Mouse (Mus musculus) heart, adult 2 months (tissue): ENCODE results near the gene Rgs2. TPM values are rescaled to one million over a fixed set of nuclear protein-coding genes. Genes with fewer than 3 reads are reported as not detected.
A peak's percentile ranks its signal among the peaks of the same experiment; 100 is the strongest.

Source experiments
- DNase-seq, 2 experiments: peaks; one replicate each; pipeline ENCODE4 v3.0.0; 2021
- H3K27ac ChIP-seq: fragments of 200-600 bp; 2 replicates; pipeline ENCODE4 v1.8.1; 2022
- H3K27me3 ChIP-seq: fragments of 200-500 bp; 2 replicates; pipeline ENCODE4 v1.6.1; 2012; ENCODE audit warnings: mild to moderate bottlenecking, low read length, inconsistent platforms, mixed read lengths; ENCODE audit not compliant: control insufficient read depth, insufficient read depth
- H3K36me3 ChIP-seq: fragments of 200-500 bp; 2 replicates; pipeline ENCODE4 v1.6.1; 2012; ENCODE audit warnings: low read length, inconsistent platforms; ENCODE audit not compliant: control insufficient read depth, insufficient read depth
- H3K4me1 ChIP-seq: fragments of 200-500 bp; 2 replicates; pipeline ENCODE4 v1.6.1; 2011; ENCODE audit warnings: low read length; ENCODE audit not compliant: control insufficient read depth, insufficient read depth
- H3K4me3 ChIP-seq: fragments of 200-600 bp; 2 replicates; pipeline ENCODE4 v1.8.1; 2022
- H3K79me2 ChIP-seq: fragments of 200-500 bp; replicated peaks from 2 replicates; pipeline ENCODE4 v1.6.1; 2012; ENCODE audit warnings: mild to moderate bottlenecking, inconsistent platforms, low read length, moderate library complexity, mixed read lengths; ENCODE audit not compliant: control insufficient read depth, insufficient read depth
- H3K9ac ChIP-seq: fragments of 200-500 bp; 2 replicates; pipeline ENCODE4 v1.6.1; 2012; ENCODE audit warnings: low read depth, mild to moderate bottlenecking, control low read depth, inconsistent platforms, low read length, mixed read lengths
- CTCF ChIP-seq: fragments of 200-600 bp; IDR thresholded peaks from 2 replicates; pipeline ENCODE4 v1.8.1; 2022; ENCODE audit warnings: antibody characterized with exemption, mild to moderate bottlenecking, moderate library complexity
- EP300 ChIP-seq: fragments of 200-500 bp; IDR thresholded peaks from 2 replicates; pipeline ENCODE4 v1.6.1; 2011; ENCODE audit warnings: low read depth, low read length, control low read depth; ENCODE audit not compliant: insufficient read depth
- POLR2A ChIP-seq: fragments of 200-500 bp; IDR thresholded peaks from 2 replicates; pipeline ENCODE4 v1.6.1; 2011; ENCODE audit warnings: mild to moderate bottlenecking, low read depth, low read length, control low read depth; ENCODE audit not compliant: insufficient read depth
- WGBS: fragments of 180-500 bp; shearing (Covaris S2); methylation state at CpG from one replicate; pipeline ENCODE4 v1.1.7; 2018; 5-methylcytosine and 5-hydroxymethylcytosine counted together
- intact Hi-C: fragments of 180-260 bp; cut with DNase I; formaldehyde crosslinking; loops from one replicate; pipeline ENCODE4 v1.15.1; 2025
- long read RNA-seq: library from polyadenylated mRNA; stranded (forward); transcript quantifications from one replicate; pipeline ENCODE4 v2.0.0, GENCODE M21; 2021
- polyA plus RNA-seq: library from polyadenylated mRNA; depleted of rRNA; stranded (reverse); fragments of >200 nt; gene quantifications from 2 replicates; pipeline ENCODE4 v1.2.3, GENCODE M21; 2012; rRNA removed
- total RNA-seq, 2 experiments: library from RNA; stranded (reverse); gene quantifications; 2 replicates each; pipeline ENCODE4 v1.2.3; 2021

Gene Rgs2
- total RNA-seq, result 10 to 100 TPM; 43.7 to 59.2 TPM
- 7.7 and 18.4 TPM in 2 replicates for polyA plus RNA-seq
- long read RNA-seq, partial matches to known transcripts, result 0 of 9 reads
- long read RNA-seq, other reads (novel, unspliced or antisense), result 5 of 9 reads

DNA sequence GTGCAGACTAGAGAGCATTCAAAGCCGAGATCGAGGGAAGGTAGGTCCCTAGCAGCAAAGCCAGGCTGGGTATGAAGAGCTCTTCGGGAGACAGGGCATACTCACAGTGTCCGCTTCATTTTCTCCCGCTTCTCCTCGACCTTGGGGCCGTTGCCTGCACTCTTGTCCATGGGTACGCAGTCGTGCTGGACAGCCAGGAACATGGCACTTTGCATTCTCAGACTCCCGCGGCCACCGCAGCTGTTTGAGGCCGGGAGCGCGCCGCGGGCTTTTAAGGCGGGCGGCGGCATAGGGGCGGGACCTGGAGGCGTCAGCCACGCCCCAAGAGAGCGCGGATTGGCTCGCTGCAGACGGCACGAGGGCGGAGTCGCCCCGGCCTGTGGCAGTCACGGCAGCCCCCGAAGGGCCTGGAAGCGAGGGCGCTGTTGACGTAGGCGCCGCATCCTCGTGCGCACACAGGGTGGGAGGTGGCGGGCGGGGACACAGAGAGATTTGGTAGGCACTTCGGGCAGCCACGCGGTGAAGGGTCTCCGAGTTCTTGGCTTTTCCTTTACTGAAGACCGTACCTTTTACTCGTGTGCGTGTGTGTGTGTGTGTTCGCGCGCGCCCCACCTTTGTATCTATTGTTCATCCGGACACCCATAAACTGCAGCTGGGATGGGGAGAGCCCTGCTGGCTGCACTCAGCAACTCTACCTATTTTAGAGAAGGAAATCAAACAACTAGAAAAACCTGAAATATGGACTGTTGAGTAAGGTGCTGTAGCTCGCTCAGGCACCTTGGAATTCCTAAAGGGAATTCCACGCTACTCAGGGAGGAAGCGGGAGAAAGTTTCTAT, at the start of gene Rgs2:
Gene Rgs2, minus strand, starts transcription at position 258 of the 837 bp plus-strand sequence.
- Histone ChIP-seq H3K4me1 (no peaks in the 10 kb centered on the region), H3K9ac (peak within 1 kb of the TSS; percentile 77), H3K27me3 (no peaks in the 10 kb centered on the region), H3K27ac (peak within 1 kb of the TSS; percentile 88), H3K36me3 (peaks cover 20% of the 10 kb centered on the region), H3K4me3 (peak within 1 kb of the TSS; percentile 49), H3K79me2 (no peaks in the 10 kb centered on the region)
- under 1% methylated on average over 57 of the region's 57 CpGs for WGBS
- intact Hi-C loops, result loop anchor here (1.0 to 10.0 kb wide), 3 partner anchors 51 to 191 kb away; no protein-coding TSS in a partner anchor
- TF ChIP-seq CTCF (peak; percentile 31), POLR2A (peak; percentile 99), EP300 (no peak)
- peak; percentile 97 to 99 for DNase-seq

DNA sequence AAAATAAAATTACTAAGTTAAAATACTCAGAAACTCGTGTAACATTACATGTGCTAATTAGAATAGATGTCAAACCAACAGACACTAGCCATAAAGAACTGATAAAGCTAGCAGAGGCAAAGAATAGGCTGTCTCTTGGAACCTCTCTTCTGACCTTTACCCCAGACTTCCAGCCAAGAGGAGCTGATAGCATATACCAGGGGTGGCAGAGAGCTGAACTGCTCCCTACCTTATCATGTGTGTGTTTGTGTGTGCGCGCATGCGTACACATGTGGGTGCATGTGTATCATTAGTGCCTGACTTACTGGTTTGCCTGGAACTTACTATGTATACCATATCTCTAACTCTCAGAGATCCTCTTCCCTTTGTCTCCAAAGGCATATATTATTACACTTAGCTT, 49.4 kb upstream of the Rgs2 start:
- peak in 1 of 2 experiments; percentile 21 for DNase-seq
- Histone ChIP-seq H3K36me3 (no peaks in the 10 kb centered on the region), H3K4me1 (no peaks in the 10 kb centered on the region; the same call in 1 of the 2 replicates), H3K4me3 (no peak overlapping the region), H3K9ac (no peak overlapping the region), H3K27ac (no peak overlapping the region), H3K27me3 (no peaks in the 10 kb centered on the region), H3K79me2 (no peaks in the 10 kb centered on the region)
- 56% methylated on average over 4 of the region's 4 CpGs for WGBS
- intact Hi-C loops, result no loop called here
- 0 out of 2 replicates have a peak, but pooled peaks have one; percentile 41 for TF ChIP-seq EP300
- no peak for TF ChIP-seq CTCF

- no peak overlapping the region for H3K4me3 ChIP-seq
- H3K4me1 ChIP-seq, result no peaks in the 10 kb centered on the region
- H3K9ac ChIP-seq, result no peak overlapping the region
- intact Hi-C loops, result no loop called here
- no peaks in the 10 kb centered on the region for H3K27me3 ChIP-seq
- no peak for DNase-seq
- H3K79me2 ChIP-seq, result no peaks in the 10 kb centered on the region
- 99% methylated on average over 2 of the region's 2 CpGs for WGBS
- TF ChIP-seq POLR2A (no peak), CTCF (no peak), EP300 (no peak)
- no peak overlapping the region for H3K27ac ChIP-seq
- no peaks in the 10 kb centered on the region for H3K36me3 ChIP-seq
Measured at GRCm38 (mm10) chr1:144041826-144042225, 37.9 kb upstream of the Rgs2 start.

- intact Hi-C loops, result no loop called here
- Histone ChIP-seq H3K4me3 (no peak overlapping the region), H3K79me2 (no peaks in the 10 kb centered on the region), H3K9ac (no peak overlapping the region), H3K27me3 (no peaks in the 10 kb centered on the region), H3K27ac (no peak overlapping the region), H3K4me1 (no peaks in the 10 kb centered on the region), H3K36me3 (no peaks in the 10 kb centered on the region)
- DNase-seq, result no peak
- WGBS, result 56% methylated on average over 1 of the region's 1 CpGs
- TF ChIP-seq EP300, result no peak
- no peak for TF ChIP-seq POLR2A
- no peak for TF ChIP-seq CTCF
Measured at GRCm38 (mm10) chr1:144033498-144033897, 29.5 kb upstream of the Rgs2 start.

GRCm38 (mm10) chr1:144030499-144030898, 26.5 kb upstream of the Rgs2 start:
- H3K36me3 ChIP-seq, result no peaks in the 10 kb centered on the region
- no peaks in the 10 kb centered on the region for H3K79me2 ChIP-seq
- no peaks in the 10 kb centered on the region for H3K4me1 ChIP-seq
- H3K4me3 ChIP-seq, result no peak overlapping the region
- H3K9ac ChIP-seq, result no peak overlapping the region
- WGBS, result 59% methylated on average over 6 of the region's 6 CpGs
- DNase-seq, result no peak
- no peak overlapping the region; the same call in 1 of the 2 replicates for H3K27ac ChIP-seq
- TF ChIP-seq CTCF (no peak), POLR2A (no peak), EP300 (no peak)
- H3K27me3 ChIP-seq, result no peaks in the 10 kb centered on the region
- intact Hi-C loops, result no loop called here

- H3K27ac ChIP-seq, result peak overlapping the region; percentile 65
- H3K4me1 ChIP-seq, result no peaks in the 10 kb centered on the region
- H3K27me3 ChIP-seq, result no peaks in the 10 kb centered on the region
- no peak for DNase-seq
- TF ChIP-seq CTCF (no peak), EP300 (no peak), POLR2A (no peak)
- 63% methylated on average over 10 of the region's 10 CpGs for WGBS
- H3K4me3 ChIP-seq, result no peak overlapping the region
- H3K36me3 ChIP-seq, result no peaks in the 10 kb centered on the region
- no peak overlapping the region for H3K9ac ChIP-seq
- H3K79me2 ChIP-seq, result no peaks in the 10 kb centered on the region
- intact Hi-C loops, result no loop called here
Measured at GRCm38 (mm10) chr1:144029679-144030078, 25.7 kb upstream of the Rgs2 start.
